Mouse (Mus musculus): ENCODE data around the gene Prokr1. TPM values are rescaled to one million over a fixed set of nuclear protein-coding genes. Genes with fewer than 3 reads are reported as not detected.

The Prokr1 gene
- total RNA-seq, 2 experiments from 2014 or later = 0.43 to 0.50 TPM

DNA sequence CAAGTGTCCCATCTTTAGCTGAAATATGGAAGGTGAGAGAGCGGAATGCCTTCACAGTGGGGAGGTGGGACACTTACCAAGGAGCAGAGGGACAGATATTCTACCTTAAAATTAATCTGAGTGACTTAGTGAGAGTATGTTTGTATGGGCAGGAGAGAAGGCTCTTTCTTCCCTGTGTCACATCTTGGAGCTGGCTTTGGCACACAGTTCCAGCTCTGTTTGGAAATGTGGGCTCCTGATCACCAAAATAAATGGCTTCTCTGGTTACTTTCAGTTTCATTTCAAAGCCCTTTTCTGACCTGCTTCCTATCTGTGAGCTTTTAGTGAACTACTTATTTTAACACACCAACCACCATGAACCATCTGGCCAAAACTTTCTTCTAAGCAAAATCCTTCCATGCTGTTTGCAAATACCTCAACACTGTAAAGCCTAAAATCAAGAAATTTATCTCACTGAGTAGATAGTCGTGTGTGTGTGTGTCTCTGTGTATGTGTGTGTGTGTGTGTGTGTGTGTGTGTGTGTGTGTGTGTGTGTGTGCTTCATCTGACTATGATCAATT is 59.0 kb downstream of the Prokr1 start:
- intact Hi-C loops (cut with DNase I) = no loop called here
- no peak for DNase-seq

DNA sequence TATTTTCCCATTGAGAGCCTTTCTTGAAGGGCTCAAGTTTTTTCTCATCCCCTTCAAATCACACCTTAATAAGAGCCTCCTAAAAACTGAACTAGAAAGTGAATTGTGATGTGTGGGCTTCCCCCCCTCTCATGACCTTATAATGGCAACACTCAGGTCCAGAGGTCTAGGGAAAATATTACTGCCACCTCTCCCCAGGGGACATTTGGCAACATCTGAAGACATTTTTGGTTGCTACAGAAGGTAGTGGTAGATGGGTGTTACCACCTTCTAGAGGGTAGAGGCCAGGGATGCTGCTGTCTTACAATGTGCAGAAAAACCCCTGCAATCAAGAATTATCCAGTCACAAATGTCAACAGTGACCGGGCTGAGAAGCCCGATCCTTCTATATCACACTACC is 60.2 kb downstream of the Prokr1 start:
- intact Hi-C loops (cut with DNase I) = no loop called here
- DNase-seq = no peak

Other genes with a start within 250 kb of the Prokr1 start
- not detected for gene Gkn1, start 239.8 kb downstream of the Prokr1 start, total RNA-seq (2021)
- not detected for gene Gkn2, start 217.4 kb downstream of the Prokr1 start, total RNA-seq (2021)
- 1 to 10 TPM in 1 of 2 experiments, under 1 TPM in 1; 0.84 to 2.2 TPM for gene Gkn3, start 201.8 kb downstream of the Prokr1 start, total RNA-seq (2021)
- 10 to 100 TPM; 26.3 to 39.5 TPM for gene Bmp10, start 161.7 kb downstream of the Prokr1 start, total RNA-seq (2021)
- gene Arhgap25, start 57.5 kb downstream of the Prokr1 start, total RNA-seq (2021) = 1 to 10 TPM; 3.0 to 3.7 TPM
- 1 to 10 TPM; 2.3 to 3.4 TPM for gene Aplf, start 81.5 kb upstream of the Prokr1 start, total RNA-seq (2021)
- gene Efcc1, start 140.1 kb upstream of the Prokr1 start, total RNA-seq (2021) = 1 to 10 TPM; 1.2 to 1.4 TPM
- gene Gp9, start 187.3 kb upstream of the Prokr1 start, total RNA-seq (2021) = 1 to 10 TPM in 1 of 2 experiments, under 1 TPM in 1; 0.94 to 1.1 TPM
- gene Rab43, start 221.4 kb upstream of the Prokr1 start, total RNA-seq (2021) = 10 to 100 TPM; 10.7 to 11.1 TPM
- gene Gm45140, start 245.1 kb upstream of the Prokr1 start, total RNA-seq (2021) = 1 to 10 TPM in 1 of 2 experiments, under 1 TPM in 1; 0.79 to 2.0 TPM
- gene Isy1, start 248.1 kb upstream of the Prokr1 start, total RNA-seq (2021) = 10 to 100 TPM; 18.7 to 18.9 TPM

Measured in heart, postnatal 36 days (tissue).